Comparison of ENCODE assay signal across 17 mouse cellular contexts in the genomic region with DNA sequence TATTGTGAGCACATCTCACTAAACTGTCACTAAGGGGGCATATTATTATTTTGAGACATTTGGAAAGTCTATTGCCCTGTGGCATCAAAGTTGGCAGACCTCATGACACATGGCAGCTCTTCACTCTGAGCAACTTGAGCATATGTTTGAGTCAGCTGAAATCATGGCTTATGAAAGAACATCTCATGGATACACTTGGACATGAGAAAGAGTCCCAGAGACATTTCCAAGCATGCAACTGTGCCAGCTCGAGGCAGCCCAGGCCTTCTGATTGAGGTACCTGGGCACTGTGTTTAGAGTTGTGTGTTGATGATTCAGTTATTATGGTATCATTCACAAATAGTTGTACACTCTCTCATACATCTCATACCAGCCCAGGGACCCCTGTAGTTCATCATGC. TPM values are rescaled to one million over a fixed set of nuclear protein-coding genes. Genes with fewer than 3 reads are reported as not detected.
DNase-seq lines count a peak whose midpoint lies in the region; TF ChIP-seq lines count a peak whose summit lies in the region.
"Had no signal": no experiment of that assay in that cellular context is flagged by ENCODE, and none has a peak within 500 bp of the region (broad histone marks: within the 10 kb centered on the region; RNA-seq: fewer than 3 reads in every experiment).

No protein-coding gene starts in this region.

- H3K27ac ChIP-seq in layer of hippocampus, adult 2 months = peak overlapping the region; percentile 32; the same call in 1 of the 2 replicates
- H3K27ac ChIP-seq: embryonic facial prominence, embryonic 15.5 days; forebrain, embryonic 10.5 days; hindbrain, embryonic 10.5 days; hindbrain, embryonic 14.5 days had no signal

- TF ChIP-seq CTCF in layer of hippocampus, adult 2 months (conservative IDR thresholded peaks at IDR 0.05) = no peak

- H3K4me3 ChIP-seq in layer of hippocampus, adult 2 months = no peak overlapping the region
- H3K4me3 ChIP-seq: embryonic facial prominence, embryonic 15.5 days; erythroblast, embryonic 14.5 days; forebrain, embryonic 10.5 days; heart, embryonic 12.5 days; hindbrain, embryonic 10.5 days had no signal

- peak; percentile 64 for DNase-seq in cerebellum, adult 9-11 months
- no peak for DNase-seq in cerebellum, postnatal 36 days
- DNase-seq in layer of hippocampus, adult 2 months (ENCODE audit: low spot score in 2 of 2) = no peak
- no peak for DNase-seq in layer of hippocampus, postnatal 14 days (ENCODE audit: low spot score in 2 of 2)
- DNase-seq in gastrocnemius, postnatal 25 days = peak; percentile 62
- DNase-seq in thymus, postnatal 0 days (ENCODE audit: low spot score) = no peak
- DNase-seq: adrenal gland, adult 8-10 months; adrenal gland, postnatal 36 days; cerebellum, adult 8-10 months; embryo, embryonic 11 days; kidney, adult 2 months had no signal

RNA-seq across cellular contexts. Expression of a gene that starts 47.0 kb away (rescaled TPM):
- 100 to 1,000 TPM; 146 to 157 TPM for total RNA-seq in layer of hippocampus, adult 2 months (2021)
- 100 to 1,000 TPM; 130 to 137 TPM for total RNA-seq in layer of hippocampus, postnatal 14 days (2021)
- total RNA-seq in gastrocnemius, postnatal 25 days (2021) = 10 to 100 TPM; 41.5 to 52.7 TPM
- polyA plus RNA-seq in thymus, postnatal 0 days (2015; fragmentation: Nextera tagmentation; extraction: Ambion mirVana) = 42.1 and 49.1 TPM in 2 replicates

Comparison
In these comparisons a context has a peak if more than half of its experiments do, and no peak if none do; other contexts are left out.
1. DNase-seq: peak in cerebellum, adult 9-11 months (single experiment) and gastrocnemius, postnatal 25 days (single experiment); none in cerebellum, postnatal 36 days (0 of 2), layer of hippocampus, adult 2 months (0 of 2), layer of hippocampus, postnatal 14 days (0 of 2) and thymus, postnatal 0 days (single experiment).